Mouse (Mus musculus) forebrain, embryonic 12.5 days (tissue): ENCODE results near the gene Inppl1. TPM values are rescaled to one million over a fixed set of nuclear protein-coding genes. Genes with fewer than 3 reads are reported as not detected.

Source experiments
- ATAC-seq: fragments of 200-750 bp; cut with Nextera tagmentation; 2 replicates; pipeline ENCODE4 v1.8.0; 2017; ENCODE audit warnings: moderate TSS enrichment; ENCODE audit not compliant: low FRiP score
- H3K27ac ChIP-seq: fragments of 300-500 bp; sonication (generic); 2 replicates; pipeline ENCODE4 v1.5.1; 2016; ENCODE audit warnings: mild to moderate bottlenecking
- H3K27me3 ChIP-seq: fragments of 300-500 bp; sonication (generic); 2 replicates; pipeline ENCODE4 v1.6.1; 2016; ENCODE audit warnings: mild to moderate bottlenecking
- H3K36me3 ChIP-seq: fragments of 300-500 bp; sonication (generic); replicated peaks from 2 replicates; pipeline ENCODE4 v1.6.1; 2016; ENCODE audit warnings: mild to moderate bottlenecking
- H3K4me1 ChIP-seq: fragments of 300-500 bp; sonication (generic); 2 replicates; pipeline ENCODE4 v1.6.1; 2016
- H3K4me2 ChIP-seq: fragments of 300-500 bp; sonication (generic); 2 replicates; pipeline ENCODE4 v1.6.1; 2016; ENCODE audit warnings: mild to moderate bottlenecking, moderate library complexity
- H3K4me3 ChIP-seq: fragments of 300-500 bp; sonication (generic); replicated peaks from 2 replicates; pipeline ENCODE4 v1.5.1; 2016; ENCODE audit warnings: mild to moderate bottlenecking
- H3K9ac ChIP-seq: fragments of 300-500 bp; sonication (generic); 2 replicates; pipeline ENCODE4 v1.6.1; 2016; ENCODE audit warnings: mild to moderate bottlenecking
- H3K9me3 ChIP-seq: fragments of 300-500 bp; sonication (generic); 2 replicates; pipeline ENCODE4 v1.6.1; 2016
- WGBS: fragments of 180-500 bp; shearing (Covaris S2); methylation state at CpG from one replicate; pipeline ENCODE4 v1.1.7; 2016; 5-methylcytosine and 5-hydroxymethylcytosine counted together
- microRNA-seq: library from miRNA; unstranded; fragments of <30 nt; microRNA quantifications from one replicate; pipeline ENCODE4, GENCODE M21; 2017
- polyA plus RNA-seq: library from polyadenylated mRNA; unstranded; fragments of >200 nt; fragmentation: Nextera tagmentation; extraction: Ambion mirVana; gene quantifications from 2 replicates; pipeline ENCODE4 v1.2.1, GENCODE M21; 2016

The Inppl1 gene
- polyA plus RNA-seq, 1 experiment from 2014 or later = 41.4 TPM

- no peaks in the 10 kb centered on the region for H3K9me3 ChIP-seq
- peaks cover 76% of the 10 kb centered on the region for H3K27me3 ChIP-seq
- H3K4me1 ChIP-seq = peaks cover 38% of the 10 kb centered on the region
- peak overlapping the region; percentile 43; the same call in 1 of the 2 replicates for H3K27ac ChIP-seq
- ATAC-seq = peak; percentile 79
- peaks cover 33% of the 10 kb centered on the region for H3K36me3 ChIP-seq
- H3K9ac ChIP-seq = peak overlapping the region; percentile 58
- peak overlapping the region; percentile 79 for H3K4me2 ChIP-seq
- peak overlapping the region; percentile 45 for H3K4me3 ChIP-seq
- WGBS = under 1% methylated on average over 71 of the region's 71 CpGs
Measured at GRCm38 (mm10) chr7:101821571-101822501, 16.2 kb downstream of the Inppl1 start.

GRCm38 (mm10) chr7:101820295-101821030, 17.6 kb downstream of the Inppl1 start:
- Histone ChIP-seq H3K4me2 (peak overlapping the region; percentile 79), H3K9me3 (no peaks in the 10 kb centered on the region), H3K4me1 (peaks cover 38% of the 10 kb centered on the region), H3K27ac (no peak overlapping the region), H3K9ac (no peak overlapping the region), H3K36me3 (peaks cover 19% of the 10 kb centered on the region), H3K27me3 (peaks cover 81% of the 10 kb centered on the region), H3K4me3 (peak overlapping the region; percentile 45)
- ATAC-seq = no peak
- 2% methylated on average over 35 of the region's 35 CpGs for WGBS

- Histone ChIP-seq H3K4me3 (peak within 1 kb of the TSS; percentile 37), H3K36me3 (no peaks in the 10 kb centered on the region), H3K27me3 (peaks cover 66% of the 10 kb centered on the region), H3K4me1 (peaks cover 32% of the 10 kb centered on the region), H3K9ac (no peak within 1 kb of the TSS), H3K4me2 (peak within 1 kb of the TSS; percentile 50), H3K27ac (no peak within 1 kb of the TSS), H3K9me3 (no peaks in the 10 kb centered on the region)
- no peak; the same call in none of the 2 replicates for ATAC-seq
- under 1% methylated on average over 45 of the region's 45 CpGs for WGBS
Measured at GRCm38 (mm10) chr7:101817861-101818401, 20.1 kb downstream of the Inppl1 start, which contains the start of gene Phox2a. Gene Phox2a (plus strand): TSS chr7:101818313.

- ATAC-seq = no peak
- peaks cover 21% of the 10 kb centered on the region for H3K36me3 ChIP-seq
- WGBS = 97% methylated on average over 1 of the region's 1 CpGs
- H3K9me3 ChIP-seq = no peaks in the 10 kb centered on the region
- no peak overlapping the region for H3K27ac ChIP-seq
- no peak overlapping the region for H3K4me2 ChIP-seq
- H3K4me3 ChIP-seq = no peak overlapping the region
- H3K27me3 ChIP-seq = no peaks in the 10 kb centered on the region
- H3K4me1 ChIP-seq = peaks cover 12% of the 10 kb centered on the region
- no peak overlapping the region for H3K9ac ChIP-seq
Measured at GRCm38 (mm10) chr7:101777053-101777452, 61.0 kb downstream of the Inppl1 start.

- Histone ChIP-seq H3K27me3 (no peaks in the 10 kb centered on the region), H3K4me2 (no peak overlapping the region), H3K9ac (no peak overlapping the region), H3K4me3 (no peak overlapping the region), H3K9me3 (no peaks in the 10 kb centered on the region), H3K36me3 (peaks cover 3% of the 10 kb centered on the region), H3K27ac (no peak overlapping the region), H3K4me1 (peaks cover 18% of the 10 kb centered on the region)
- ATAC-seq = no peak
- WGBS = 47% methylated on average over 8 of the region's 8 CpGs
Measured at GRCm38 (mm10) chr7:101772687-101773086, 65.3 kb downstream of the Inppl1 start.

Small RNAs within 50 kb of the gene (microRNA-seq; reads per million reads assigned to microRNA genes)
- gene Gm22655 = not detected

Other genes starting within 250 kb of the Inppl1 start
- 38.2 and 43.9 TPM in 2 replicates for gene Clpb, start 174.6 kb downstream of the Inppl1 start, polyA plus RNA-seq
- gene Phox2a, start 19.9 kb downstream of the Inppl1 start, polyA plus RNA-seq = not detected in 2 replicates
- 1.4 and 1.9 TPM in 2 replicates for gene Folr2, start 19.0 kb upstream of the Inppl1 start, polyA plus RNA-seq
- gene Anapc15, start 25.5 kb upstream of the Inppl1 start, polyA plus RNA-seq = 93.1 and 96.9 TPM in 2 replicates
- 5.5 and 8.2 TPM in 2 replicates for gene Folr1, start 32.6 kb upstream of the Inppl1 start, polyA plus RNA-seq
- gene Lamtor1, start 67.7 kb upstream of the Inppl1 start, polyA plus RNA-seq = 129 and 134 TPM in 2 replicates
- gene Tomt, start 68.1 kb upstream of the Inppl1 start, polyA plus RNA-seq = 0.68 and 0.77 TPM in 2 replicates
- gene Lrrc51, start 95.7 kb upstream of the Inppl1 start, polyA plus RNA-seq = 6.5 and 7.3 TPM in 2 replicates
- gene Numa1, start 95.9 kb upstream of the Inppl1 start, polyA plus RNA-seq = 112 and 123 TPM in 2 replicates
- 4.4 and 4.8 TPM in 2 replicates for gene Il18bp, start 180.5 kb upstream of the Inppl1 start, polyA plus RNA-seq
- gene Rnf121, start 227.2 kb upstream of the Inppl1 start, polyA plus RNA-seq = 33.0 and 33.3 TPM in 2 replicates
- gene Xndc1, start 227.3 kb upstream of the Inppl1 start, polyA plus RNA-seq = 49.8 and 50.7 TPM in 2 replicates
- gene Xntrpc, start 227.5 kb upstream of the Inppl1 start, polyA plus RNA-seq = 2.9 and 3.0 TPM in 2 replicates
- not detected in 2 replicates for gene Trpc2, start 244.9 kb upstream of the Inppl1 start, polyA plus RNA-seq